Mouse (Mus musculus): ENCODE data around the gene G0s2. TPM values are rescaled to one million over a fixed set of nuclear protein-coding genes. Genes with fewer than 3 reads are reported as not detected.

The G0s2 gene
- total RNA-seq, 2 experiments from 2014 or later, result 16.7 to 25.3 TPM

DNA sequence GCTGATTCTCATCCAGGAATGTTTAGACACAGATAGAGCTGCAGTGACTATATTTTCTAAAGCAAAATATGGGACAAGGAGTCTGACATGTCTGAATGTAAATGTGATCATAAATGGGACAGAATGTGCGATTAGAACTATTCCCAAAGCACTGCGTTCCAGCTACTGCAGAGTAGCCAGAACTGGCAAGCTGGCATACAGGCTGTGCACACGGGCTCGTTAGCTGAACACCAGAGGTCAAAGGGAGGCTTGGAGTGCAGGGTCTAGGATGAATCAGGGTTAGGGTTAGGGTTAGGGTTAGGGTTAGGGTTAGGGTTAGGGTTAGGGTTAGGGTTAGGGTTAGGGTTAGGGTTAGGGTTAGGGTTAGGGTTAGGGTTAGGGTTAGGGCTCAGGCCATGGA, 45.5 kb downstream of the G0s2 start:
- intact Hi-C loops (cut with DNase I; ENCODE audit: low total_unique reads), result no loop called here
- DNase-seq, result no peak

DNA sequence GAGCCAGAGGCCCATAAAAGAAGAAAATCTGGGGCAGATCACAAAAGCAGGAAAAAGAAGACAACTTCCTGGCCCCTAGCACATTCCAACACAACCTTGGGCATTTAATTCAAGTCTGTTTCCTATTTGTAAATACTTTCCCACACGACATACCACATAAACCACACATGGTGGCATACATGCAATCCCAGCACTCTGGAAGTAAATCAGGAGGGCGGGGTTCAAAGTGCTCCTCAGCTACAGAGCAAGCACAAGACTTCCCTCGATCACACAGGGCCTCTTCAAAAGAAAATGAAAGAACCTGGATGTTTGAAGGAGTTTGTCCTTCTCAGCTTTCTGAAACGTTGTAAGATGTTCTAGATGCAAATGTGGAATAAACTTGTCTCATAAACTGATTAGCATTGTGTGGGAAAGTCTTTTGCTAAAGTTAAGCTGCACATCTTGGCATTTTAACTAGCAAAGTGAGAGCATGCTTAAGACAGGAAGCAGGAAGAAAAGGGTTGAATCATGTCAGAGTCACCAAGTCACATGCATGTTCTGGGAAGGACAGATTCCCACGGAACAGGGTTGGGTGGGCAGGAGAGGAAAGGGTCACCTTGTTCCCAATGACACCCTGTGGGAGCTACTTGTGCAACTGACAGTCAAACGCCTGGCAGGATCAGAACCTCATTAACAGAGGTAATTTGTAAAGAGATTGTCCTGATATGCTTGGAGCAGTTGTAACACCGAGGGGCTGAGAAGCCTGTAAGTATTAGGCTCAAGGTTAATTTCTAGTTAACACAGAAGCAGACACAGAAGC, 46.1 kb downstream of the G0s2 start:
- intact Hi-C loops (cut with DNase I; ENCODE audit: low total_unique reads), result no loop called here
- DNase-seq, result no peak

DNA sequence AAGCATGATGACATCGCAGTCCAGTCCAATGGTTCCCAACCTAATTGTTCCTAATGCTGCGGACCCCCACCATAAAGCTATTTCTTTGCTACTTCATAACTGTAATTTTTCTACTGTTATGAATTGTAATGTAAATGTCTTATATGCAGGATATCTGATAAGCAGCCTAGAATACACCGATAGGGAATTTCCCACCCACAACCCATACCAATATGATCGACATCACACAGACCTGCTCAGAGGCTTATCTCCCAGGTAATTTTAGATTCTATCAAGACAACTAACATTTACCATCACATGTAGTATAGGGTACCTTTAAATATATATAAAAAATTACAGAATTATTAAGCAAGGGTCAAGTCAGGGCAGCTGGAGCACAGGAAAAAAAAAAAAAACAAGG, 46.9 kb downstream of the G0s2 start:
- no peak for DNase-seq
- intact Hi-C loops (cut with DNase I; ENCODE audit: low total_unique reads), result no loop called here

DNA sequence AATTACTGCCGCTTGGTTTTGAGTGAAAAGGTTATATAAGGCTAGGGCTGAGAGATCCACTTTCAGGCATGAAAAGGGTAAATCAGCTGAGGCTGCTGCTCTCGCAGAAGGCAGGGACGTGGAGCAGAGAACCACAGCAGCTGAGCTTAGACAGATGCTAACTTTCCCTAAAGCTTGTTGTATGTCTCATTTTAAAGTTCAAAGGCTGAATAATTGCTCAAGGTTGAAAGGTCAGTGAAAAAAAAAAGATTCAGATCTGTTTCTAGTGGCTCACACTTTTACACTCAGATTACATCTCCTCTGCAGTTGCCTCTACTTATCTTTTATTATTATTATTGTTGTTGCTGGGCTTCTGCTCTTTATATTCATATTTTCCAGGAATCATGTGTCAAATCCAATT, 47.5 kb downstream of the G0s2 start:
- no peak for DNase-seq
- intact Hi-C loops (cut with DNase I; ENCODE audit: low total_unique reads), result no loop called here

Other genes starting within 250 kb of the G0s2 start
- under 1 TPM; 0.18 to 0.31 TPM for gene Syt14, start 237.4 kb downstream of the G0s2 start, total RNA-seq (2021)
- 1 to 10 TPM; 7.2 to 9.5 TPM for gene Diexf, start 142.9 kb downstream of the G0s2 start, total RNA-seq (2021)
- 1 to 10 TPM; 1.6 to 2.0 TPM for gene Irf6, start 120.1 kb downstream of the G0s2 start, total RNA-seq (2021)
- 1 to 10 TPM; 2.3 to 3.2 TPM for gene A130010J15Rik, start 105.2 kb downstream of the G0s2 start, total RNA-seq (2021)
- gene Traf3ip3, start 71.5 kb downstream of the G0s2 start, total RNA-seq (2021), result 1 to 10 TPM; 6.0 to 8.4 TPM
- gene Lamb3, start 65.5 kb downstream of the G0s2 start, total RNA-seq (2021), result 1 to 10 TPM in 1 of 2 experiments, under 1 TPM in 1; 0.80 to 1.4 TPM
- gene Hsd11b1, start 9.1 kb downstream of the G0s2 start, total RNA-seq (2021), result 1 to 10 TPM; 5.7 to 7.0 TPM
- under 1 TPM; 0.18 to 0.33 TPM for gene Camk1g, start 97.1 kb upstream of the G0s2 start, total RNA-seq (2021)

All from gastrocnemius, postnatal 14 days (tissue).